Mouse (Mus musculus): ENCODE data around the gene Elmo1.

Elmo1 gene

DNA sequence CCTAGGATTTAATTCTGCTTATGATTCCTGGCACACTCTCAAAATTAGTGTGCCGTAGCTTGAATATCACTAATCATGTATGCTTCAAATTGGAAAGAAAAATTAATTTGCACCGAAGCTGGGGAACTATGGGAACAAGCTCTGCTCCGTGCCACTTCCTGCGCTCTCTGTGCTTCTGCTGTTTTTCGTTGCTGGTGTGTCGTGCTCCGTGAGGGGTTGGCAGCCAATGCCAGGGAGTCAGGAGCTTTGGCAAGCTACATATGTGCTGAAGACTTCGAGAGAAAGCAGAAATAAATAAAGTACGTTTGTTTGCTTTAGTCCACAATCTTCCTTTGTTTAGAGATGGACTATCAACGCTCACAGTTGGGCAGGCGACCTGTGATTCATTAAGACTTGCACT, 225.7 kb downstream of the Elmo1 start:
- DNase-seq (ENCODE audit: low read depth, low spot score) = no peak

DNA sequence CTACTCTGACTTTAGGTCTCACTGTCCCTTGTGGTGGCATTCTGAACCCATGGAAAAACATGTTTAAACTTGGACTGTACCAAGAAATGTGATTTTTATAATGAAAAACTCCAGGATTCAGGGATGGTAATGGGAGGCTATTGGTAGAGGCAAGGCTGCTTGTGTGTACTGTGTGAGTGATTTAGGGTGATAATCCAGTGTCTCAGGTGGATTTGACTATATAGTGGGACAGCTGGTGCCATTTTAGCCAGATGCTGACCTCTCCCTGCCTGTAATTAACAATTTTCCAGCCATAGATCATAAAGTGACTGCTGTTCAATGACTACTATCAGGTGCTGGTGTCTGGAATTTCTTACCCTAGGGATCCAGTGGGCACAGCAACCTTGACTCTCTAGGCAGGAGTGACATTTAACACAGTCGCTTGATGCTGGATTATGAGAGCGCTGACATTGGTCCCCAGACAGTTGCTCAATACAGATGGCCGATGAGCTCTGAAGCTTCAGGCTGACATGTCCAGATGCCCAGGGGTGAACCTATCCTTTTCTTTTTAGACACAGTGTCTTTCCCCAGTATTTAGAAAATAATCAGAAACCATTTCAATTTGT, 228.3 kb downstream of the Elmo1 start:
- no peak for DNase-seq (ENCODE audit: low read depth, low spot score)

DNA sequence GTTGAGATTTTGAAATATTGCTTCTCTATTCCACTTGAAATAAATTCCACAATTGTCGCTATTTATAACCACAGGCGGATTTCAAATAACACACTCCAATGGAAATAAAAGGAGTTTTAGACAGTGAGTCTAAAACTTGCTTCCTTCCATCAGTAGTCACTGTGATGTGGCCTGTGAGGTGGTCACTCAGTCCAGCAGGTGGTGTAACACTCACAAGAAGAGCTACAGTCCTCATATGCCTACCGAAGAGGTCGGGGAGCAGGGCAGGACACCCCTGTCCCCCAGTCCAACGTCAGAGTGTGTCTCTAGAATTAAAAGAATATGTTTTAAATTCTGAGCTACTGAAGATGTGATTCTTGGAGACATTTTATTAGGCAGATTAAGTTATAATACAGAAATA, 229.8 kb downstream of the Elmo1 start:
- DNase-seq (ENCODE audit: low read depth, low spot score) = no peak

DNA sequence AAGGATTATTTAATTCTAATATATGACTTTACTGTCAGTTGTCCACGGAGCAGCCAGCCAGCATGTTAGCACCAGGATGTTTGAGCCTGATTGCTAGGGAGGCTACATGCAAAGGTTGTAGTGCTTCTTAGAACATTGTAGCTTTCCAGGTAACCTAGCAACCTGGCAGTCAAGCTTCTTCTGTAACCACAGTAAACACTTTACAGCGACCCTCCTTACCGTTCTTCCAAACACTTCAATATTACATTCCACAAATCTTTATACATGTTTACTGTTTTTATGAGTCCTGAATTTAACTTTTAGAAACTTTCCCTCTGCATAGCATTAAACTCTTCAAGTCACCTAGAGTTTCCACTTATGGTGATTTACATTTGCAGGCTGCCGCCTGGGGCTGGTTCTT, 233.1 kb downstream of the Elmo1 start:
- no peak for DNase-seq (ENCODE audit: low read depth, low spot score)

DNA sequence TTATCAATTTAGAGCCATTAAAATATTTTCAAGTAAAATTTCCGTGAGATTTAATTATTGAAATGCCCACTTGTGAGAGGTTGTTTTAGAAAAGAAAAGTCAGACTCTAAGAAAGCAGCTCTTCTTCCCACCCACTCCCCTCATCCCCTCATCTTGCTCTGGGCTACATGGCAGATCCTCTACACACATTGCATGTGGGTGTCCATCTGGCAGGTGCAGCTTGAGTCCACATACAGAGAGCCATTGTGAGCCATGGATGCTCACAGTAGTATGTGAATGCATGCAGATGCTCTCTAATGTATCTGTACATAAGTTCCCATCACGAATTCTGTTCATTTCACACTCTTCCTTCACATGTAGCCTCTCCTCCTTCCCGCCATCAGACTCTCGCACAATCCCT, 236.7 kb downstream of the Elmo1 start:
- DNase-seq (ENCODE audit: low read depth, low spot score) = no peak

DNA sequence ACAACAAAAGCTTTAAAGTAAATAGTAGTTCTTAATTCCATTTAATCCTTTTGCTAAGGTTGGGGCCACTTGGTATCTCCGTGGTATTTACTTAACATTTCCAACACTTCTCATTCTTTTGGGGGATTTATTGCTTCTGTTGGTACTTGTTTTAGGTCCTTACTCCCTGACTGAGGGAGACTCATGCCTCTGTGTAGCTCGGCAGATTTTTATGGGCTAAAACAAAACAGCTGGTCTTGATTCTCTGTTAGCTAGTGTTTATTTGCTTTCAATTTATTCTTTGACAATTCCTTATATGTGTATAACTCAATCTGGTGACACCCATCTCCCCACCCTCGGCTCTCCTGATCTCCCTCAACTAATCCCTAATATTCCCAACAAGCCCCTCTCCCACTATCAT, 237.6 kb downstream of the Elmo1 start:
- no peak for DNase-seq (ENCODE audit: low read depth, low spot score)

DNA sequence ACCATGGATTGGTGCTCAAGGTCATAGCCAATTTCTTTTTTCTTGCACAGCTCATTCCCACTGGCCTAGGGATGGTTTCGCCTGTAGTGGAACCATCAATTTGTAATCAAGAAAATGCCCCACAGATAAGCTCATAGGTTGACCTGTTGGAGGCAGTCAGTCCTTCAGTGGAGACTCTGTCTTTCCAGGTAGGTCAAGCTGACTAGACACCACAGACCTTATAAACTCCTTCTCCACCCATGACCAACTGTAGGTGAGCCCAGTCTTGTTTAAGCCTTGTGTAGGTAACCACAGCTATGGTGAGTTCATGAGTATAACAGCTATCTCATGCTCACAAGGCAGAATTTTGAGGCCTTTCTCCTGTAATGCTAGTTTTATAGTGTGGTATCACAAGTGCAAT, 238.3 kb downstream of the Elmo1 start:
- no peak for DNase-seq (ENCODE audit: low read depth, low spot score)

DNA sequence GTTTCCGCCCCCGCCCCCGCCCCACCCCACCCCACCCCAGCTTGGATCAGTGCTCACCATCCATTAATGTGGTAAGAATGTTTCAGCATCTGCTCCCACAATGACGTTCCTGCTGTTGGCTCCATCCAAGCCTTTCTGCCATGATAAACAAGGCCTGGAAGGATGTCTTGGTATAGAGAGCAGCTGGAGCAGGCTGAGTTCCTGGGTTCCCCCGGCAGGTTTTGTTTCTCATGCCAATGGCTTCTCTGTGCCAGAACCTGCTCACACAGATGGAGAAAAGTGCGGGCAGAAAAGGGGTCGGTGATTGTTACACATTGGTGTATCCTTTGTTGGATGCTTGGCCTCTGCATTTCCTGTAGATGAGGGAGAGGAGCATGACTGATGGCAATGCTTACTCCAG, 240.6 kb downstream of the Elmo1 start:
- DNase-seq (ENCODE audit: low read depth, low spot score) = no peak

DNA sequence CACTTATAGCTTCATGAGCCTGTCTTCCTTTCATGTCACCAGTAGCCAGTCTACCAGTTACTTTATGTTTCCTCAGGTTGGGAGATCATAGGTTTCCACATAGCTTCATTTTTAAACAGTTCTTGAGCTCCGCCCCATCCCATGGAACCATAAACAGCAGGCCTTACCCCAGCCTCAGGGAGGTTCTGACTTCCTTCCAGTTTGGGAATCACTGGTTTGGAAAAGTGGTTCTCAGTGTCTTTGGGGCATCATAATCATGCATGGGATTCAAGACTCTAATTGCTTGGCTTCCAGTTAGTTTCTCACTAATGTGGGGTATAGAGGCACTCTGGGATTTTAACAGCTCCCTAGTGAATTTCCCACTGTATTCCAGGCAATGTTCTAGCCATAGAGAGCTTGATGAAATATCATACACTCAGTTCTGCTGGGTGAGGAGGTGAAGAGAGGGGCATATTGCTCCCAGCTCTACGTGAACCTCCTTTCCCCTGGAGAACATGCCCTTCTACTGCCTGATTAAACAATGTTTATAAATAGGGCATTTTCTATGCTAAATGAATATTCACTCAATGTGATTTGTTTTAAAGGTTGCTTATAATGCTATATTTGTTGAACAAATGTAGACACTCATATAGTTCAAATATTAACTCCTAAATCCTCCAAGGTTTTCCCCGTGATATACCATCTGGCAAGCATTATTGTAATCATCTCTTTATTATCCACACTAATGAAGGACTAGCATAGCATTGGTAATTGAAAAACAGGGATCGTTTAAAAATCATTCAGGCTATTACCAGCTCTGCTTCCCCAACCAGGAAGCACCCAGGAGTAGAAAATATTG, 244.9 kb downstream of the Elmo1 start:
- no peak for DNase-seq (ENCODE audit: low read depth, low spot score)

DNA sequence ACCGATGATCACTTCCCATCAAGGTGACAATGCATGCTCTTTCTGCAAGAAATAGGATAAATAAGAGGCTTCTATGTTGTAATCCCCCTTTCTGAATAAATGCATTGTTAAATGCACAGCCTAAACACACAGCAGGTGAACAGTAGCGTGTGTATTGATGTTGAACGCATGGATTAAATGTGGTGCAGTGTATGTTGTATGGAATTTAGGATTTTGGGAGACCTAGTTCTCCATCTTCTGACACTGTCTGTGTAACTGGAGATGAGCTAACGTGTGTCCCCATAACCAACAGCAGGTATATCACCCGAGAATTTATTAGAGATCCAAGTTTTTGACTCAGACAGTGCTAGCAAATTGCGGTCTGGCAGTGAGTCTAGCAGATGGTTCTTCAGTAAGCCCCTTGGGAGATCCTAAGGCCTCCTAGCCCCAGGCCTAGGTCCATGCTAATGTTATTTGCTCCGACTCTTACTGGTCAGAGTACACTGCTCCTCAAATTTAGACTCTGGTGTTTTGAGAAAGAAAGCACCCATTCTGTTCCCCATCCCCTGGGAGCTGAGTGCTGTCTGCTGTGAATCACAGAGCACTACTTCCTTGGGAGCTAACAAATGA, 245.6 kb downstream of the Elmo1 start:
- no peak for DNase-seq (ENCODE audit: low read depth, low spot score)

DNA sequence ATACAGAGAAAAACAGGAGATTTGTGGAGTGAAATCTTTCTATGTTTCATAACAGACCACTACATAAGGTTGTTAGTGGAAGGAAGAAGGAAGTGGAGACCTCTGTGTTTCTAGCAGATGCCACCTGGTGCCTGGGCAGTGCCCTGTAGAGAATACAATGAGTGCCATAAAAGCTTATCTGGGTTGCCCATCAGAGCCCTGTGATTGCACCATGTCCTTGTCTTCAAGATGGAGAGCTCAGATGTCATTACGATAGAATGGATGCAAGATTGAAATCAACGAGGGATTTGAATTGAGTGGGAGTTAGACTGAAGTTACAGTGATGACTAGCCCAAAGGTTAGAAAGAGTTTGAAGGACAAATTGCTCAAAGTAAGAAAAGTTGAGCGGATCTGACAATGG, 252.5 kb downstream of the Elmo1 start:
- no peak for DNase-seq (ENCODE audit: low read depth, low spot score)

DNA sequence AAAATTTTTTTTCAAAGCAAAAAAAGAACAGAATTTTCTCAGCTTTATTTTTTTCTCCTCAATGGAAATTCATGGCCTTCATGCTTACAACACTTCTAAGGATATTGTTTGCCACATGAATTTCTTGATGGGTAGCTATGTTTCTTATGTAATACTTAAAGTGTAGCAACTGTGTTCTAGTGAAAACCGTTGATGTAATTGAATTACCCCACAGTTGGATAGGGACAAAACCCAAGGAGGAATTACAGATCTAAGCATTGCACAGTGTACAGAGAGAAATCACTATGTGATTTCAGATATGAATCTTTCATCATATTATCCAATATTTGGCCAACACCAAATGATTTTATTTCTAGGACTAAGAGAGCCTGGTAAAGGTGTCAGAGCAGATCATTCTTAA, 259.4 kb downstream of the Elmo1 start:
- no peak for DNase-seq (ENCODE audit: low read depth, low spot score)

DNA sequence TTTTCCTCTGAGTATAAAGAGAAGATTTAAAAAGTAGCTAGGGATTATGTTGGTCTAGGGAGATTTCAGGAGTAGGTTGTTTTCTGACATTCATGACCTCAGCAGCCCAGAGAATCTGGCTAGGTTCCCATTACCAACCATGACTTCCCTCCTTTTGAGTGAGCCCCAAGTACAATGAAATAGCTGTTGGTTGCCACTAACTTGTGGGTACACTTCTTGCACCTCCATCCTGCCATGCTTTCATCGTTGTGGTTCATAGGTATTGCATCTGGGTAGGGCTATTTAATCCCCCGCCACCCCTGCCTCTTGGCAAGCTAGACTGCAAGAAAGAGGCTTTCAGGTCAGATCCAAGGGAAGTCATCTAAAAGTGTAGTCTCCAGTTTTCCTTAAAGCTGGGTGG, 262.2 kb downstream of the Elmo1 start:
- DNase-seq (ENCODE audit: low read depth, low spot score) = no peak

DNA sequence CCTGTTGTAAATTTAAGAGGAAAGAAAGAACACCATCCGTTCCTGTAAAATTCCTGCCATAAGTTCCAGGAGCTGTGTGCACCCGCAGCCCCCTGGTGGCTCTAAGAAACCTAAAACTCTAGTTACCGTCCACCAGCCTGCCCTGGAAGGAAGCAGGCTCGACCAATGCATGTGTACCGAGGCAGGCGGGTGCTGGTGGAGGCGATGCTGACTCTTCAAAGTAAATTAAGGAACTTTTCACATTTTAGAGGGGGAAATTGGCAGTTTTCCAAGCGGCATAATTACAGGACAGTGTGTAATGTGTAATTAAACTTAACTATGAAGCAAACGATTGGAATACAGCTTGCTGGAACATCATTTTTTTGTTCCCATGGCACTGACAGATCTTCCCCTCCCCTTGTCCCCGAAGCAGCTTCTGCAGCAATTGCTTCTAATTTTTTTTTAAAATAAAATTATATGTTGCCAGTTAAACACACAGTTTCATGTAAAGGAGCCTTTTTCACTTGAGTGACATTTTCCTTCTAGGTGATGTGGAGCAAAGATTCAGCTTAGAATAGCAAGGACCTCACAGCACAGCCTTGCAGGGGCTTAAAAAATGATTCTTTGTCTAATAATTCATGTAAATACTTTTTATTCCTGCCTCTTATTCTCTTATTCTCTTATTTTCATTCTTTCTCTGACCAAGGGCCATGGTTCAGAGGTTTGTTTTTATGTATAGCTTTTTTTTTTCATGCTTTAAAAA, 263.6 kb downstream of the Elmo1 start:
- DNase-seq (ENCODE audit: low read depth, low spot score) = no peak

DNA sequence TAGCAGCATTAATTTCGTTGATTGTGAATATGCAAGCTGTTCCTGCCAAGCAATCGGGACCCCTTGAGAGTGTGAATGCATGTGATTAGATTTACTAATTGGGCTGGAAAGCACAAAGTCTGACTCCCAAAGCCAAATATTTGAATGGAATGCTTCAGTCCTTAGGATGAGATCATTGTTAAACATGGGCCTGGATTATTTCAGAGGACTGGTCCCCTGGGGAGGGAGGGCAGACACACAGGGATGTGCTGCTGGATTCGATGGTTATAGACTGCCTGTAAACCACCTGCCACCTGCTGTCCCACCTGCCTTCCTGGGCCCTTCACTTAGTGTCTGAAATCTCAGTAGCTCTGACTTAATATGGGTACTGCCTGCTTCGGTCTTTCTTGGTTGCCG, 264.2 kb downstream of the Elmo1 start:
- DNase-seq (ENCODE audit: low read depth, low spot score) = no peak

DNA sequence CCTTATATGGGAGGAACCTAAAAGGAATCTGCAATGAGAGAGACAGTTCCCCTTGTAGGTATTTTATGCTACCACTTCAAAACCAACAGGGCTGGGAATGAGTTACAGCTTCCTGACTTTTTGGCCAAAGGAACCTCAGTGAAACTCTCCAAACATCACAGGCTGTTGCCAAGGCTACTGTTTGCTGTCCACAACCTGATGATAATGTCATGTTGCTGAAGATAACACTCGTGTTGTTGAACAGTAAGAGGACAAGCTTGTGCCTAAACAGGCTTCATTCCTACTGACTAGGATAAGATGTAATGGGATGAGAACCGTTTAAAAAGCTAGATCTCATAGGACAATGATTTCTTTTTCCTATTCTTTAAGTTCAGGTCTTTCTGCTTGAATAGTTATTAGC, 272.1 kb downstream of the Elmo1 start:
- DNase-seq (ENCODE audit: low read depth, low spot score) = no peak

DNA sequence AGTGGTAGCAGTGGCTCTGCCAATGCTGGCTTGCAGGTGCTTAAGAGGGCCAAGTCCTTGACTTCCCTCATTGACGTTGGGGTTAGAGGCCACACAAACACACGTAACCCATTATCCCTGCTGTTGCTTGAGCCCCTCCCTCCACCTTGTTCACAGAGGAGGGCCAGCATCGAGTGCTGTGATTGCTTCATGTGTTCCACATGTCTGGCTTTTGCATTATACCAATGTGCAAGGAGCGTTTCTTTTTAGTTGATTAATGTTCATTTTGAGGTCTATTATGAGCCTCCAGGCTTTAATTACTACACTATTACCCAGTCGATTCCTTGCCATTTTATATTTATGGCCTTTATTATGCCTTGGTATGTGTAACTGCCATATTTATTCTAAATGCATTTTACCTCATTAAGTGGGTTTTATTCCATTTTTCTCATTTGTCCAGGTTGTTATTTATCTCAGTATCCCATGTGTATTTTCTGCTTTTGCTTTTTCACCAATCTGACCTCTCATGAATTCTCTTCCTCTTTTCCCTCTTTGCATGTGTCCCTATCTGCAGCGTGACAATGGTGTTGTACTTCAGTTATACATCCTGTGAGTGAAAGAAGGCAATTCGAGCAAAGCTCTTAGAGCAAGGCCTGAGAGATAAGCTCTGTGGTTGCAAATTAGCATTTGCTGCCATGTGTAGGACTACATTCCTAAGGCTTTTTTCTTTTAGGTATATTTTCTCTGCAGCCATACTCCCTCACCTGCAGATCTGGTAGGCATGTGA, 275.6 kb downstream of the Elmo1 start:
- no peak for DNase-seq (ENCODE audit: low read depth, low spot score)

DNA sequence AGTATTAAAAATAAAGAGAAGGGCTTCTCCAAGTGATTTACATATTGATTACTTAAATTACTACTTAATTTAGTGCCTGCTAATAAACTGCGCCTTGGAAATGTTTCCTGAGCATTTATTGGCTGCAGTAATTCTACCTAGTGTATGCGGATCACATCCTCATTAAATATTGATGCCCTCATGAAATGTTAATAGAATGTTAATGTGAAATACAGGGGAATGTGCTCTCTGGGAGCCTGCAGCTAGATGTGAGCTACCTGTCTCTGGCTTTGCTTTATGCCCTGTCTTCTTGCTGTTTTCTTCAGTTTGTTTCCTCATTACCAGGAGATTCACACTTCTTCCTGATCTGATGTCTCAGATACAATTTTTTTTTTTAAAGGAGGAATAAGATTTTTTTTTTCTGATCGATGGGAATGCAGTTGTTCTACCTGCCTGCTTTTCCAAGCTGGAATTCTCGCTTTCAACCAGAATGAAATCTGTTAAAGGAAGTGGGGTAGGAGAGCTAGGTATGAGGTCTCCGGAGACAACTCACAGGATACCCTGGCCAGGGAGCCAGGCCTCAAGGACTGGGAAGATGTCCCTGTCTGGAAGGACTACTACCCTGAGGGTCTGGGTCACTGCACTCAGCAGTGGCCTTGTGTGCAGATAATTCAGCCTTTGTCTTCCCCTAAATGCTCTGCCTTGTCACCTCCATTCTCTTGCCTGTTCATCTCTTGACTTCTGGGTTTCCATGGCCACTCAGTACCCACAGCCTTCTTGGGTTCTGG, 279.8 kb downstream of the Elmo1 start:
- DNase-seq (ENCODE audit: low read depth, low spot score) = no peak

DNA sequence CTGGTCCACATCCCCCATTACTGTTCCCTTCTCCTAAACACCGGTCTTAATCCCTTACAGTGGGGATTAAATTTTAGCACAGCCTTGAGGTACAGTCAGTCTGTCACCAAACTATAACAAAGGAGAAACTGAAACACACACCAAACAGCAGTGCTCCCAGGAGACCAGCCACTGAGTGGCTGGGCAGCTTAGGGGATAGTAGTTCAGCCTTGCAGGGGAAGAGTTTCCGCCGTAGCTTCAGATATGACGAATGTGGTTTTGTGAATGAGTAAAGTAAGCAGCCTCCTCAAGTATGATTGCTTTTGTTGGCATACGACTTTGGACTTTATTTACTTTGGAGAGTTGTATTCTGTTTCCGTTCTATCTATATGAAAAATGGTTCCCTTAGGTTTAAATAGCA, 281.1 kb downstream of the Elmo1 start:
- no peak for DNase-seq (ENCODE audit: low read depth, low spot score)

DNA sequence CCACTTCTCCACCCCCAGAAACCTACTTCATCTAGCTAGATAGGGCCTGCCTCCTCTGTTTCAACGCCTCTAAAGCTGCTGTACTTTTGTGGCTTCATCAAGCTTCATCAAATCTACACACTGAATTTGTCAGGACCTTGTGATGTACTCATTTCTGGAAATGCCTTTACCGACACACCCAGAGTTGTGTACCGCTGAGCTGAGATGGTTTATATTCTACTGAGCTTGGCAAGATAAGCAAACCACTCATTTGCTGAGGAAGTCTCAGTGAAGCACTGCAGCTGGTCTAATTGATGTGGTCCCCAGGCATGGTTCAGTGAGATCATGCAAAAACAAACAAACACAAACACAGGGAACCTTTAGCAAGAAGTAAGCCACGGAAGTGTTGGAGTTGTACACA, 281.9 kb downstream of the Elmo1 start:
- no peak for DNase-seq (ENCODE audit: low read depth, low spot score)

DNA sequence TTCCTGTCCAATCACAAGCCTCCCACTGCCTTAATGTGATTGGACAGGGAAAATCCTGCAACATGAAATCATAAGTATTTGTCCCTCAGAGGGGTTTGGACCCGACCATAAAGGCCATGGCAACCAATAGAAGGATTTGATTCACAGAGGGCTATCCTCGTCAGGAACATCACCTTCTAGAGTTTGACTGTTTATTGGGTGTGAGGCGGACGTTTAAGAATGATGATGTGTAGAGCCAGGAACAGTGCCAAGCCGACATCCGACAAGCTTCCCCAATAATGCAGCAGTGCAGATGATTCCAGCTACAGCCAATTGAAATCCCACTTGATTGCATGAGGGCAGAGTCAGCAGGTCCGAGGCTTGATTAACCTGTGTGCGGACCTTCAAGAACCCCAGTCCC, 288.5 kb downstream of the Elmo1 start:
- no peak for DNase-seq (ENCODE audit: low read depth, low spot score)

Data from embryo, embryonic 11.5 days (tissue).